11 mouse cellular contexts compared by ENCODE assay signal in genomic region chr11:71541178-71541845, GRCm38 (mm10).
A peak's percentile ranks its signal among the peaks of the same experiment; 100 is the strongest.
DNase-seq lines count a peak whose midpoint lies in the region; ATAC-seq and TF ChIP-seq lines count a peak whose summit lies in the region.
"Had no signal": no experiment of that assay in that cellular context is flagged by ENCODE, and none has a peak within 500 bp of the region (broad histone marks: within the 10 kb centered on the region; RNA-seq: fewer than 3 reads in every experiment).

No protein-coding gene starts in this region.

- peak; percentile 41; the same call in 1 of the 2 replicates for ATAC-seq in neural tube, embryonic 14.5 days (ENCODE audit: low read depth)
- ATAC-seq in neural tube, embryonic 15.5 days (ENCODE audit: low FRiP score): no peak

- H3K36me3 ChIP-seq in kidney, adult 2 months (ENCODE audit: control insufficient read depth, insufficient read depth, low read length): no peaks in the 10 kb centered on the region
- H3K36me3 ChIP-seq in neural tube, embryonic 14.5 days (ENCODE audit: control insufficient read depth, insufficient read depth, low read length): no peaks in the 10 kb centered on the region
- no peaks in the 10 kb centered on the region for H3K36me3 ChIP-seq in neural tube, embryonic 15.5 days
- H3K36me3 ChIP-seq: heart, embryonic 13.5 days; liver, embryonic 13.5 days; neural tube, embryonic 12.5 days had no signal

- H3K27ac ChIP-seq in kidney, adult 2 months (ENCODE audit: insufficient read depth, low read depth, low read length): no peak overlapping the region
- no peak overlapping the region for H3K27ac ChIP-seq in neural tube, embryonic 14.5 days (ENCODE audit: low read depth, low read length)
- H3K27ac ChIP-seq in neural tube, embryonic 15.5 days (replicated peaks): no peak overlapping the region
- H3K27ac ChIP-seq: heart, embryonic 13.5 days; liver, embryonic 13.5 days; neural tube, embryonic 12.5 days had no signal

- TF ChIP-seq POLR2A in kidney, adult 2 months (IDR thresholded peaks at IDR 0.05; ENCODE audit: low read depth, low read length): no peak

- H3K9ac ChIP-seq in neural tube, embryonic 14.5 days (replicated peaks; ENCODE audit: low read depth, low read length): no peak overlapping the region
- H3K9ac ChIP-seq in neural tube, embryonic 15.5 days (replicated peaks): no peak overlapping the region
- H3K9ac ChIP-seq: heart, embryonic 13.5 days; liver, embryonic 13.5 days; neural tube, embryonic 12.5 days had no signal

- no peak overlapping the region for H3K4me3 ChIP-seq in kidney, adult 2 months (ENCODE audit: insufficient read depth, low read depth, low read length)
- H3K4me3 ChIP-seq in neural tube, embryonic 14.5 days (ENCODE audit: low read depth, low read length): no peak overlapping the region
- H3K4me3 ChIP-seq in neural tube, embryonic 15.5 days (replicated peaks): no peak overlapping the region
- H3K4me3 ChIP-seq: heart, embryonic 13.5 days; liver, embryonic 13.5 days; neural tube, embryonic 12.5 days had no signal

- H3K27me3 ChIP-seq in kidney, adult 2 months (replicated peaks; ENCODE audit: control insufficient read depth, insufficient read depth, low read length): no peaks in the 10 kb centered on the region
- no peaks in the 10 kb centered on the region for H3K27me3 ChIP-seq in neural tube, embryonic 14.5 days (ENCODE audit: control insufficient read depth, insufficient read depth, low read length)
- H3K27me3 ChIP-seq in neural tube, embryonic 15.5 days (replicated peaks): no peaks in the 10 kb centered on the region
- H3K27me3 ChIP-seq: heart, embryonic 13.5 days; liver, embryonic 13.5 days; neural tube, embryonic 12.5 days had no signal

- peak; percentile 2 for DNase-seq in kidney, adult 2 months
- no peak for DNase-seq in kidney, adult 18-20 months
- peak; percentile 24 for DNase-seq in forelimb bud, embryonic 11.5 days (ENCODE audit: low read depth, low spot score)
- DNase-seq in right cerebral cortex, postnatal 4 days: peak; percentile 11
- no peak for DNase-seq in heart, postnatal 10 days
- DNase-seq in ovary, adult 18-20 months (ENCODE audit: low spot score): no peak
- DNase-seq: liver, embryonic 13.5 days had no signal

- 39% methylated on average over 6 of the region's 6 CpGs for WGBS in kidney, adult 2 months
- WGBS in neural tube, embryonic 14.5 days: 35% methylated on average over 6 of the region's 6 CpGs
- 33% methylated on average over 6 of the region's 6 CpGs for WGBS in neural tube, embryonic 15.5 days

- H3K4me1 ChIP-seq in kidney, adult 2 months (ENCODE audit: control insufficient read depth, insufficient read depth, low read length): no peaks in the 10 kb centered on the region
- no peaks in the 10 kb centered on the region for H3K4me1 ChIP-seq in neural tube, embryonic 14.5 days (ENCODE audit: control insufficient read depth, insufficient read depth, low read length)
- 0 out of 2 replicates have a peak, but pooled peaks cover 9% of the 10 kb centered on the region for H3K4me1 ChIP-seq in neural tube, embryonic 15.5 days
- H3K4me1 ChIP-seq: heart, embryonic 13.5 days; liver, embryonic 13.5 days had no signal

- H3K9me3 ChIP-seq in neural tube, embryonic 14.5 days (ENCODE audit: control insufficient read depth, low read length): no peaks in the 10 kb centered on the region
- no peaks in the 10 kb centered on the region for H3K9me3 ChIP-seq in neural tube, embryonic 15.5 days (replicated peaks)
- H3K9me3 ChIP-seq: liver, embryonic 13.5 days had no signal

- no peak overlapping the region for H3K4me2 ChIP-seq in neural tube, embryonic 14.5 days (ENCODE audit: low read depth, low read length)
- H3K4me2 ChIP-seq in neural tube, embryonic 15.5 days: no peak overlapping the region
- H3K4me2 ChIP-seq: heart, embryonic 13.5 days; liver, embryonic 13.5 days; neural tube, embryonic 12.5 days had no signal

- TF ChIP-seq CTCF in kidney, adult 2 months (conservative IDR thresholded peaks at IDR 0.05; ENCODE audit: insufficient read depth, insufficient read length, low read depth, low read length): no peak

- intact Hi-C loops in heart, postnatal 10 days (cut with DNase I): no loop called here

Comparison
In these comparisons a context has a peak if more than half of its experiments do, and no peak if none do; other contexts are left out.
1. DNase-seq: peak in kidney, adult 2 months (single experiment), forelimb bud, embryonic 11.5 days (single experiment) and right cerebral cortex, postnatal 4 days (single experiment); none in kidney, adult 18-20 months (single experiment), heart, postnatal 10 days (0 of 2) and ovary, adult 18-20 months (single experiment).